Mouse (Mus musculus) midbrain, postnatal 0 days (tissue): ENCODE results near the gene Dnaaf5. TPM values are rescaled to one million over a fixed set of nuclear protein-coding genes. Genes with fewer than 3 reads are reported as not detected.

Source experiments
- ATAC-seq: fragments of 200-750 bp; cut with Nextera tagmentation; 2 replicates; pipeline ENCODE4 v1.8.0; 2017; ENCODE audit warnings: moderate number of reproducible peaks, mild to moderate bottlenecking, moderate TSS enrichment, moderate library complexity; ENCODE audit not compliant: low FRiP score
- DNase-seq: peaks from one replicate; pipeline ENCODE4 v3.0.0-alpha.2; 2015; ENCODE audit warnings: low spot score
- H3K27ac ChIP-seq: fragments of 300-500 bp; sonication (generic); 2 replicates; pipeline ENCODE4 v1.5.1; 2014; ENCODE audit warnings: low read depth, mild to moderate bottlenecking, low read length, mixed read lengths
- H3K27me3 ChIP-seq: fragments of 300-500 bp; sonication (generic); 2 replicates; pipeline ENCODE4 v1.6.1; 2014; ENCODE audit warnings: low read length, control low read depth, mixed read lengths; ENCODE audit not compliant: insufficient read depth
- H3K36me3 ChIP-seq: fragments of 300-500 bp; sonication (generic); 2 replicates; pipeline ENCODE4 v1.6.1; 2014; ENCODE audit warnings: low read length, control low read depth, mixed read lengths; ENCODE audit not compliant: insufficient read depth
- H3K4me1 ChIP-seq: fragments of 300-500 bp; sonication (generic); 2 replicates; pipeline ENCODE4 v1.6.1; 2014; ENCODE audit warnings: mild to moderate bottlenecking, control low read depth, antibody characterized with exemption, low read length, mixed read lengths; ENCODE audit not compliant: insufficient read depth
- H3K4me2 ChIP-seq: fragments of 300-500 bp; sonication (generic); 2 replicates; pipeline ENCODE4 v1.6.1; 2014; ENCODE audit warnings: low read depth, mild to moderate bottlenecking, low read length, mixed read lengths; ENCODE audit not compliant: poor library complexity, severe bottlenecking
- H3K4me3 ChIP-seq: fragments of 300-500 bp; sonication (generic); 2 replicates; pipeline ENCODE4 v1.5.1; 2014; ENCODE audit warnings: low read depth, mild to moderate bottlenecking, low read length, moderate library complexity
- H3K9ac ChIP-seq: fragments of 300-500 bp; sonication (generic); replicated peaks from 2 replicates; pipeline ENCODE4 v1.6.1; 2014; ENCODE audit warnings: mild to moderate bottlenecking, low read length, moderate library complexity, mixed read lengths; ENCODE audit not compliant: poor library complexity, severe bottlenecking
- H3K9me3 ChIP-seq: fragments of 300-500 bp; sonication (generic); 2 replicates; pipeline ENCODE4 v1.6.1; 2016; ENCODE audit warnings: low read length, control low read depth
- CTCF ChIP-seq: IDR thresholded peaks from 2 replicates; pipeline ENCODE4 v1.5.1; 2016; ENCODE audit warnings: antibody characterized with exemption, mild to moderate bottlenecking
- WGBS: fragments of 180-500 bp; shearing (Covaris S2); extraction: QIAGEN DNeasy Blood & Tissue Kit; methylation state at CpG from one replicate; pipeline ENCODE4 v1.1.7; 2014; 5-methylcytosine and 5-hydroxymethylcytosine counted together
- polyA plus RNA-seq: library from polyadenylated mRNA; unstranded; fragments of >200 nt; fragmentation: Nextera tagmentation; extraction: Ambion mirVana; gene quantifications from 2 replicates; pipeline ENCODE4 v1.2.1, GENCODE M21; 2015
- total RNA-seq: library from RNA; depleted of rRNA; stranded (reverse); fragments of >200 nt; gene quantifications from 2 replicates; pipeline ENCODE4 v1.2.3, GENCODE M21; 2014

Dnaaf5 gene
- total and polyA plus RNA-seq, 2 experiments from 2014 or later: 2.9 to 14.0 TPM

- no peaks in the 10 kb centered on the region for H3K27me3 ChIP-seq
- H3K27ac ChIP-seq: no peak overlapping the region
- peak overlapping the region; percentile 91; the same call in 1 of the 2 replicates for H3K4me3 ChIP-seq
- TF ChIP-seq CTCF: no peak
- DNase-seq: no peak
- no peak for ATAC-seq
- peaks cover 8% of the 10 kb centered on the region; the same call in 1 of the 2 replicates for H3K4me1 ChIP-seq
- H3K9ac ChIP-seq: no peak overlapping the region
- WGBS: 84% methylated on average over 11 of the region's 11 CpGs
- H3K9me3 ChIP-seq: no peaks in the 10 kb centered on the region
- H3K4me2 ChIP-seq: peak overlapping the region; percentile 68
- no peaks in the 10 kb centered on the region for H3K36me3 ChIP-seq
These were observed 52.1 kb downstream of the Dnaaf5 start for GRCm38 (mm10) chr5:139202127-139202526.

- TF ChIP-seq CTCF: no peak
- WGBS: 94% methylated on average over 5 of the region's 5 CpGs
- no peak for DNase-seq
These were observed 53.3 kb downstream of the Dnaaf5 start for GRCm38 (mm10) chr5:139203312-139203711.

DNA sequence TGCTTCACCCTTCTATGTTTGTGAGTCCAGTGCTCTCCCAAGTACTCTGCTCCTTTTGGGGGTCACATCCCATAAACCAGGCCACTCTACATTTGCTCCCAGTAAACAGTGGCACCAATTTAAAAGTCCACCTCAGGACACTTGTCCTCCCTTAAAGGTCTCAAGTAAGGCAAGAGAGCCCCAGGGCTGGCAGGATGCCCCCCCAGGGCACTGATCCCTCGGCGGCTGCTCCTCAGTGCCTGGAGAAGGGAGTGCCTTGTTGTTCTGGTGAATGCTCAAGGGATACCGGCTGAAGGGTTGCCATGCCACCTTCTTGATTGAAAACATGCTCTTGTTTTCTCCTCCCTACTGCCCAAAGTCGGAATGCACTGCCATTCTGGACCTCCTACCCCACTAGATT lies 56.1 kb downstream of the Dnaaf5 start:
- Histone ChIP-seq H3K9ac (no peak overlapping the region), H3K27me3 (no peaks in the 10 kb centered on the region), H3K4me2 (no peak overlapping the region), H3K36me3 (peaks cover 16% of the 10 kb centered on the region), H3K4me1 (peaks cover 8% of the 10 kb centered on the region; the same call in 1 of the 2 replicates), H3K4me3 (no peak overlapping the region), H3K27ac (no peak overlapping the region), H3K9me3 (no peaks in the 10 kb centered on the region)
- no peak for TF ChIP-seq CTCF
- WGBS: 62% methylated on average over 4 of the region's 4 CpGs
- no peak for DNase-seq
- ATAC-seq: no peak

More at GRCm38 (mm10) chr5:139203312-139203711, 53.3 kb downstream of the Dnaaf5 start:
- no peaks in the 10 kb centered on the region for H3K27me3 ChIP-seq
- no peak overlapping the region for H3K27ac ChIP-seq
- no peak overlapping the region for H3K4me2 ChIP-seq
- ATAC-seq: no peak
- H3K9ac ChIP-seq: no peak overlapping the region
- H3K4me3 ChIP-seq: no peak overlapping the region
- H3K4me1 ChIP-seq: peaks cover 8% of the 10 kb centered on the region; the same call in 1 of the 2 replicates
- H3K9me3 ChIP-seq: no peaks in the 10 kb centered on the region
- H3K36me3 ChIP-seq: no peaks in the 10 kb centered on the region

GRCm38 (mm10) chr5:139206525-139206924 lies 56.5 kb downstream of the Dnaaf5 start:
- Histone ChIP-seq H3K27me3 (no peaks in the 10 kb centered on the region), H3K36me3 (peaks cover 16% of the 10 kb centered on the region), H3K27ac (no peak overlapping the region), H3K9ac (no peak overlapping the region), H3K4me2 (no peak overlapping the region), H3K4me3 (no peak overlapping the region), H3K9me3 (no peaks in the 10 kb centered on the region), H3K4me1 (peaks cover 7% of the 10 kb centered on the region; the same call in 1 of the 2 replicates)
- DNase-seq (no peak), ATAC-seq (no peak)
- TF ChIP-seq CTCF: no peak
- 69% methylated on average over 7 of the region's 7 CpGs for WGBS

- DNase-seq: no peak
- Histone ChIP-seq H3K27me3 (no peaks in the 10 kb centered on the region), H3K9ac (no peak overlapping the region), H3K9me3 (no peaks in the 10 kb centered on the region), H3K36me3 (peaks cover 16% of the 10 kb centered on the region), H3K4me2 (no peak overlapping the region), H3K27ac (no peak overlapping the region), H3K4me1 (no peaks in the 10 kb centered on the region), H3K4me3 (no peak overlapping the region)
- ATAC-seq: no peak
- no peak for TF ChIP-seq CTCF
These were observed 58.2 kb downstream of the Dnaaf5 start for GRCm38 (mm10) chr5:139208183-139208582.

DNA sequence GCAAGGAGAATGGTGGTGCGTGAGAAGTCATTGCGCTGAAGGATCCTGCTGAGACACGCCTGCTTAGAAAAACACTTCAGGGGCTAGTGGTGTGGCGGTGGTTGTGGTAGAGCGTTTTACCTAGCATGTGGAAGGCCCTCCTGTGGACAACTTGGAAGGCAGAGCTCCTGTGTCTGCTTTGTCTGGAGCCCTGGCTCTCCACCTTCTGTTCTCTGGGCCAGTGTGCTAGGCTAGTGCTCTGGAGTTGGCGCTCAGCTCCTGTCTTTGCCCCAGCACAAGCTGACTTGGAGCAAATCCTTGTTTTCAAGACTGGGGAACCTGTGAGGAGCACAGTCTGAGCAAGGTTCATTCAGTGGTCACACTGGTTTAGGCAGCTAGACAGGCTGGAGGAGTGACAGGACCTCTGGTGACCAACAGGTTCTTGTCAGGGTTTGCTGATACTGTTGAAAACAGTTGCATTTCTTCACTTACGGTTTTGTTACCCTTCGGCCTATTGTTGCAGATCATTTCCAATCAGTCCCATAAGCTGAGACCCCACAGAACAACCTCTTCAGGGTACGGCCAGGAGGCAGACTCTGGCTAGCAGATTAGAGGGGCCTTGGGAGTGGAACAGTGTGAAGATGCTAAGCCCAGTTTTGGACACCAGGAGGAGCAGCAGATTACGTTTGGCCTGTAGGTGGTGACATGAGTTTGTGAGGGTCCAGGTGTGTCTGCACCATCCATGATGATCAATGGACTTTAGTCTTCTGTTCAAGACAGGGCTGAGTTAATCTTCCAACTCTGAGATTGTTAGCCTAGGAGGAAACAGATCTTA lies 59.1 kb downstream of the Dnaaf5 start:
- TF ChIP-seq CTCF: peak; percentile 52
- no peak overlapping the region for H3K4me2 ChIP-seq
- H3K27me3 ChIP-seq: no peaks in the 10 kb centered on the region
- no peak overlapping the region for H3K27ac ChIP-seq
- peaks cover 16% of the 10 kb centered on the region for H3K36me3 ChIP-seq
- 91% methylated on average over 10 of the region's 10 CpGs for WGBS
- no peak overlapping the region for H3K9ac ChIP-seq
- no peaks in the 10 kb centered on the region for H3K4me1 ChIP-seq
- ATAC-seq (no peak), DNase-seq (no peak)
- no peak overlapping the region for H3K4me3 ChIP-seq
- H3K9me3 ChIP-seq: no peaks in the 10 kb centered on the region
